Mouse (Mus musculus): ENCODE measurements around the gene Lrrc4.

Lrrc4 gene

DNA sequence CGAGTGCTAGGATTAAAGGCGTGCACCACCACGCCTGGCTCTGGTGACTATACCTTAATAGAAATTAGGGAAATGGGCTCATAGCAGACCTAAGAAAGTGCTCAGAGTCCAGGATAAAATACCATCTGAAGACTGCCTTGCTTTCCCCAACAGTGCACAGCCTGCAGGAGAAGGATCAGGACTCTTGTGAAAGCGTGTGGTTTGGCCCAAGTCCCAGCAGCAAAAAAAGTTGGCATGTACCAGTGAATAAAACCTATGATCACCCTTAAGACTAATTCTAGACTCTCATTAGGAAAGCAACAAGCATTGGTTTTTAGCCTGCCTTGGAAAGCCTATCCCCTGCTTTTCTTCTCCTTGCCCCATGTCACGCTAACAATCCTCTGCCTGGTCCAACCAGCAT is 7.7 kb downstream of the Lrrc4 start:
- no peak for DNase-seq (ENCODE audit: low spot score)

- DNase-seq (ENCODE audit: low spot score) = no peak
Observed at GRCm38 (mm10) chr6:28823375-28823774, 8.2 kb downstream of the Lrrc4 start.

- DNase-seq (ENCODE audit: low spot score) = no peak
Observed at GRCm38 (mm10) chr6:28822296-28822695, 9.3 kb downstream of the Lrrc4 start.

DNA sequence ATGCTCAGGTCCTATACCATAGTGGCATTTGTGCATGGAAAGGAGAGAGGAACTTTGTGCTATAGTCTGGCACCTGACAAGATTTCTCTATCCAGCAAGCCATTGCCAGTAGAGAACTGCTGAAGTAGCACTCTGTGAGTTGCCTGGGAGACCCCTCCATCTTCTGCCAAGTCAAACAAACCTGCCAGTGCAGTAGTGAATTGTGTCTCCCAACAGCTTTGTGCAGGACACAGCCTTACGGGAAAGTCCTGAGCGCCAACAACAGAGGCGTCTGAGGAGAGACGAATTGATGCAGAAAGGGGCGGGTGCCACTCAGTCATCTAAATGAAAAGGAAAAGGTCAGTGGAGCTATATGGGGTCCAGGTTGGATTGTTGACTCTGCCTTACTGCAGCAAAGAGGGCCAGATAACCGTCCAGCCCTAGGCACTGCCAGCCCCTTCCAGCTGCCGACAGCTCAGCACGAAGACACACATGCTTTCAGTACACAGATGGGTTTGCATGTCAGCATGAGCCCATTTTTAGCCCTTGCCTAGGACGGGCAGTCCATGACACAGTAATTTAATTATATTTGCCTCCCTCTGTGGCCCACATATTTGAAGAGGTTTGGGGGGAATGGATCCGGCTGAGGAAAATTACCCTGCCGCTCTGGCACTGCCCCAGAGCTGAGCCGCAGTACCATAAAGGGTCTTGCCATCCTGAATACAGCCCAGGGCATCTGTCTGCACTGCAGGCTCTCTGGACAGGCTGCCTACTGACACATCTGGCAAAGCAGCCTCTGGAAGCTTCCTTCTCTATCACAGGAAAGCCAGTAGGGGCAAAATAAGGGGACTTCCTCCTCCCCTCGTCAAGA is 11.8 kb downstream of the Lrrc4 start:
- no peak for DNase-seq (ENCODE audit: low spot score)

DNA sequence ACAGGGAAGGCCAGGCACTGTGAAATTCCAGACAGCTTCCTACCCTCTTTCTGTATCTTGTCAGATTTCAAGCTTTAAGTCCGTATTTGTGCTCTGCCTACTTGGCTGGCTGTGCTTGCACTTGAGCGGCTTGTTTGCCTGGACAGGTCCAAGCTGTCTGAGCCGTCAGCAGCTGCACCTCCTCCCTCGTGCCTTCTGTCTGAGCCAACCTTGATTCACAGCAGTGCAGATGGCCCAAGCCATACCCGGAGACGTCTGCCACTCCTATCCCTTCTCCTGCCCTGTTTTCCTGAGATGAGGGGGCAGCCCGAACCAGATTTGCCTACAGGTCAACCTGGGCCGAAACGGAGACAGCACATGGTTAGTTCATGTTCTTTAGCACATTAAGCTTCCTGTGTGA is 14.5 kb downstream of the Lrrc4 start:
- no peak for DNase-seq (ENCODE audit: low spot score)

DNA sequence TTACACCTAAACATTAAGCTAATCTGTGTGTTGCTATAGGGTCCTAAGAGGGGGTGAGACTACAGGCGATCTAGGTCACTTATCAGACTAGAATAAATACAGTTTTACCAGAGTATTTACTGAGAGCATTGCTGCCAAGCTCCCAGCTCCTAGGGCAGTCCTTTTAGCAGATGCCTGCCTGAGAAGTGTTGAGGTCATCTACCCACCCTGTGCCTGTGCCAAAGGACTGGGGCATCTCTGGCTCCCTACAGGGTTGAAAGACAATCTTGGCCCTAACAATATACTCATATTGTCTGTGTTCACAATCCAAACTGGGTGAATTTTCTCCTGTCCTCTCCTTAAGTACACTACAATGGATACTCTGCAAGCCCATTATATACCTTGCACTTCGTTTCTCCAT is 16.7 kb downstream of the Lrrc4 start:
- DNase-seq (ENCODE audit: low spot score) = no peak

- DNase-seq (ENCODE audit: low spot score) = no peak
Observed at GRCm38 (mm10) chr6:28813057-28813456, 18.5 kb downstream of the Lrrc4 start.

DNA sequence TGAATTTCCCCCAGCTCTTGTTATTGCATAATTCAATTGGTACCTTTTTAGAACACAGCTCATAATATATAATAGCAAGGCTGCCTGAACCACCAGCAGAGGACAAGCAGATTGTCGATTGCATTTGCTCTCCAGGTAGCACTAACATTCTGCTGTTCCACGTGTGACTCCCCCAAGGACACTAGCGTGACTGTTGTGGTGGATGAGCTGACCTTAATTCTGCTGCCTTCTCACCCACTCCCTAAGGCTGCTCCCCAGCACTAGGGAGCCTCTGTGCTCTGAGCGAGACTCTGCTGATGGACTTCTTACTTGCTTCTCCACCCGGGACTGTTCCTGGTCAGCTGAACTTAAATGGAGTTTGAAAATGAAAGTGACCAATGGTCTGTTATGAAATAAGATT is 26.8 kb downstream of the Lrrc4 start:
- no peak for DNase-seq (ENCODE audit: low spot score)

GRCm38 (mm10) chr6:28803678-28804279 is 27.8 kb downstream of the Lrrc4 start:
- no peak for DNase-seq (ENCODE audit: low spot score)

DNA sequence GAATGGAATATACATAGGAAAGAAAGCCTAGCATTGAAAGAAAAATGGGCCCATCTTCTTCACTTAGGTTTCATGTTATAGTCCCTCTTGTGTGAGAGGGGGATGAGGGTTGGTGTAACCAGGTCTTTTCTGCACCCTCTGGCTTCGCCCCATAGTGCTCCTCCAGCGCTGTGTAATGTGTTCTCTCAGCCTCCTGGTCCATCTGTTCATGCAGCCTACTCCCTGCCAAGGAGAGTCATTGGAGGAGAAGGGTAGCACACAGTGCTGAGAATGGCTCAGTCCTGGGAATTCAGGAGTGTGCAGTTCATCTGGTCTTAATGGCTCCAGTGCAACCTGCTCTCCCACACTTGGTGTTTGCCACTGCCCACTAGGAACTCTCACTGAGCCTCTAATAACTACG is 30.6 kb downstream of the Lrrc4 start:
- DNase-seq (ENCODE audit: low spot score) = no peak

DNA sequence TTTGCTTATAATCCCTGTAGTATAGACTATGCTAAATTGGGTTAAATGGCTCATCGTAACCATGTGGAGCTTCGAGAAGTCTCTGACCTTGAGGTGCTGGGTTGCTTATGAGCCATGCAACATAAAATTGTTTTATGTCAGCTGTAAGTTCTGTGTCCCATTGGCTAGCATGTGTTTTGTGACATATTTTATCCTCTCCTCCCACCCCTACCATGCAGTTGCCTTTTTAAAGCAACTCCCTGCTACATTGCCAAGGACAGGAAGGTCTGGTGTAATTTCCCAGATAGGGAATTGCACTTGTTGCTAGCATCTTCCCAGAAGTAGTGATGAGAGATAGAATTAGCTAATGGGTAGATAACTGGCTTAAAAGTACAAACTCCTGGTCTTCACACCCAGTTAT is 31.7 kb downstream of the Lrrc4 start:
- no peak for DNase-seq (ENCODE audit: low spot score)

- no peak for DNase-seq (ENCODE audit: low spot score)
Observed at GRCm38 (mm10) chr6:28795792-28796515, 35.6 kb downstream of the Lrrc4 start.

GRCm38 (mm10) chr6:28795380-28795779 is 36.2 kb downstream of the Lrrc4 start:
- DNase-seq (ENCODE audit: low spot score) = no peak

DNA sequence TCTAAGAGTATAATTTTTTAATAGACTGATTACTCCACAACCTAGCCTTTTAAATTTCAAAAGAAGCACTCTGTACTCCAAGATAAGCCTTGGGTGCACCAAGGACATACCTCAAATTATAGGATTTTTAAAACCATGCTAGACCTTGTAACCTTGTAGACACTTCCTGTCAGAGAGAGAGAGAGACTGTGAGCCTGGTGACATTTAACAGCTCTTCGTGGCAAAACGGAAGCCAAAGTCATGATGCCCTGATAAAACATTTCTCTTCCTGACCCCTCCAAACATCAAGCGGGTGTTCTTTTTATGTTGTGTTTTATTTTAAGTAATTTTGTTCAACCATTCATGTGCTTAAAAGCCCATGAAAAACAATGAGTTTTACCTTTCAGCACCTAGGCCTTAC is 39.7 kb downstream of the Lrrc4 start:
- DNase-seq (ENCODE audit: low spot score) = no peak

- no peak for DNase-seq (ENCODE audit: low spot score)
Observed at GRCm38 (mm10) chr6:28791183-28791582, 40.4 kb downstream of the Lrrc4 start.

- no peak for DNase-seq (ENCODE audit: low spot score)
Observed at GRCm38 (mm10) chr6:28789685-28790084, 41.9 kb downstream of the Lrrc4 start.

DNA sequence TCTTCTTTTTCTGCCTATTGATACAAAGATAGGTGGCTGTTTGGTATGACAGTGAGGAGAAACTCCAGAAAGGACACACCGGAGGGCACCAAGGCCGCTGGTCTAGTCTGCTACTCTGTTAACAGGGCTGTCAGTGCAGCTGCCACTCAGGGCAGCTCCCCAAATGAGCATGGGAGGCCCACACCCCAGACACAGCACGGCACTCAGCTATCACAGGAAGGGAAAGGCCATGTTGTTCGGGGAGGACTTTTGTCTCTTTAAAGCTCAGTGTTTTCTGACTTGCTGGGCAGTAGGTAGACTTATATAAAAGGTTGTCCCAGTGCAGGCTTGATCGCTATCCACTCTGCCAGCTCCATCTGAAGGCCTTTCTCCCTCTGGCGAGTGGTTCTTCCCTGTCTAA is 44.4 kb downstream of the Lrrc4 start:
- no peak for DNase-seq (ENCODE audit: low spot score)

- DNase-seq (ENCODE audit: low spot score) = no peak
Observed at GRCm38 (mm10) chr6:28785770-28786169, 45.8 kb downstream of the Lrrc4 start.

- DNase-seq (ENCODE audit: low spot score) = no peak
Observed at GRCm38 (mm10) chr6:28783953-28784352, 47.6 kb downstream of the Lrrc4 start.

DNA sequence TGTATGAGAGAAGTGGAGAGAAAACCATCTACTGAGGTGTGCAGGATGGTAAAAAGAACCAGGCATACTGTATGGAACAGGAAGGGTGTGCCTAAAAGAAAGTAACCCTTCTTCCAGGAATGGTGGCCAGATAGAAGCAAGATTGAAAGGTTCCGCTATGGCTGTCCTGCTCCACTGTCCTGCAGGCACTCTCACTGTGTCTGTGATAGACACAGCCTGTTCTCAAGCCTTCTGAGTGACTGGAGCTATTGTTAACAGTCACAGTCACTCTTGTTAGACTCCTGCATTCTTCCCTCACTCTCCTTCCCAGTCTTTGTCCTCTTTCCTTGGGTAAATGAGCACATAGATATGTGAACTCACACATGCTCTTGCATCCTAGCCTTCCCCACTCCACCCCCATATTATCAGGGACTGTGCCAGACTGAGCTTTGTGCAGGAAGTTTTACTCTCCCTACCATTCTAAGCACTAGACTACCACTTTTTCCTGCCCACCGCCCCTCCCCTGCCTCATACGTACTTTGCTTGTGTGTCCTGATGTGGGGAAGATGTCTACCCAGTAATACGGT is 48.4 kb downstream of the Lrrc4 start:
- DNase-seq (ENCODE audit: low spot score) = no peak

GRCm38 (mm10) chr6:28781696-28782095 is 49.9 kb downstream of the Lrrc4 start:
- DNase-seq (ENCODE audit: low spot score) = no peak

DNA sequence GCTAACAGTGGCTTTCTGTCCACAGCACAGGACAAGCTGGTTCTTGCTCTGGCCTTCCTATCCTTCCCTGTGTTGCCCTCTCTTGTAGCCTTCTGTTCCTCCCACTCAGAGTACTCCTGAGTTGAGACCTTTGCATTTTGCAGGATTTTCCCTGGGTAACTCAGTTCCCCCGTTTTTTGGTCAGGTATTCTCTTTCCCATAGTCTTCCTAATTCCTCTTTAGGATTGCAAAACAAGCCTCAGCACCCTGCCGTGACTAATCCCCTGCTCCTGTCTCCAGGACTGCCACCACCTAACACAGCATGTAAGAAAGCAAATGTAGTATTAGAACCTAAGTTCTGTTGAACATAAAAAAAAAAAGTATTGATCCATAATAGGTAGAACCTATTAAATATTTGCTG is 60.2 kb downstream of the Lrrc4 start:
- DNase-seq (ENCODE audit: low spot score) = no peak
